Mouse (Mus musculus): Measurements from ENCODE around the gene Sctr. TPM values are rescaled to one million over a fixed set of nuclear protein-coding genes. Genes with fewer than 3 reads are reported as not detected.

Sctr gene
- polyA plus RNA-seq, 1 experiment from 2014 or later = not detected

DNA sequence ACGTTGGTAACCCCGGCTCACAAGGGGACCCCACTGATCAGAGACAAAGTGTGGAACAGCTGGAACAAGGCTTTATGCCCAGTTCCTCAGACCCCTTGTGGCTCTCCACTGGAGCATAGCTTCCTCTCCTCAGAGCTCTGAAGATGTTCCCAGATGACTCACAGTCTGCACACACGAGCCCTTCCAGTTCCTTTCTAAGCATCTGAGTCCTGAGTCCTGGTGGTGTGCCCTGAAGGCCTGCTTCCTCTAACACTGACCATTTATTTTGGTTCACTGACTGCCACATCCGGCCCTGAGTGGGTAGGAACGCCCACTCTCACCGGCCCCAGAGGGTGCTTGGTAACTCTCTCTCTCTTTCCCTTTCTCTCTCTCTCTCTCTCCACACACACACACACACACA lies 92.8 kb downstream of the Sctr start:
- H3K27me3 ChIP-seq (ENCODE audit: control insufficient read depth, insufficient read depth, low read length) = no peaks in the 10 kb centered on the region; the same call in 1 of the 2 replicates
- no peaks in the 10 kb centered on the region for H3K9me3 ChIP-seq (replicated peaks; ENCODE audit: control insufficient read depth, low read length)
- no peaks in the 10 kb centered on the region for H3K36me3 ChIP-seq (ENCODE audit: control insufficient read depth, insufficient read depth)
- WGBS = 52% methylated on average over 6 of the region's 6 CpGs
- no peak overlapping the region for H3K4me2 ChIP-seq (ENCODE audit: low read depth, low read length)
- no peaks in the 10 kb centered on the region for H3K4me1 ChIP-seq (ENCODE audit: control insufficient read depth, insufficient read depth, low read length)
- H3K9ac ChIP-seq (ENCODE audit: low read length) = no peak overlapping the region
- no peak overlapping the region for H3K4me3 ChIP-seq (ENCODE audit: low read length)
- H3K27ac ChIP-seq (ENCODE audit: low read length) = no peak overlapping the region
- no peak for ATAC-seq (replicated peaks; ENCODE audit: extremely low read depth, insufficient read depth, low FRiP score)

DNA sequence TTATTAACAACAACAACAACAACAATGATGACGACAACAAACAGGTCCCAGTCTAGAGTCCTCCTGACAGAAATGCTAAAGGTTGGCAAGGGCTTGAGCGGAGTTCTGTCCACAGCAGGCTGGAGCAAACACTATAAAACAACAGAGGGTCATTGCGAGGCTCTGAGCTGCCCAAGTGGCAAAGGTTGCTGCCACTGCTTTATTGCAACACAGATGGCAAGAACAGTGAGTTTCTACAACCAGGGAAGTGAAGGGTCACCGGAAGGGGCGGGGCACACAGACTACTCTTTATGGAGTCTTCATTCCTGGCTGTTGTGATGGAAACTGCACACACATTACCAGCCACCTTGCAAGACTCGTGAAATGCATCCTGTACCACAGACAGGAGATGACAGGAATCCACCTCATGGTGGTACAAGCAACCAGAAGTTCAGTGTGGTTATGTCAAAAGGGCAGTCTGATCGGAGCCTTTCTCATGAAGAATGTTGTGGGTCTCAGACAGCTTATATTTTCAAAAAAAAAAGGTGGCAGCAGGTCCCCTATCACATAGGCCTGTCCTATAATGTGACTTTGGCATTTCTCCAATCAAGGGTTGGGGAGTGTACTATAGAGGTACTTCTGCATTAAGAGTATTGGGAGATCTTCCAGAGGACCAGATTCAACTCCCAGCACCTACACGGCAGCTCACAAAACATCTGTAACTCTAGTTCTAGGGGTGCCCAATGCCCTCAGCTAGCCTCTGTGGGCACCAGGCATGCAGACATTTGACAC lies 93.9 kb downstream of the Sctr start:
- Histone ChIP-seq H3K4me2 (ENCODE audit: low read depth, low read length) (no peak overlapping the region), H3K27ac (ENCODE audit: low read length) (no peak overlapping the region), H3K36me3 (ENCODE audit: control insufficient read depth, insufficient read depth) (no peaks in the 10 kb centered on the region), H3K9ac (ENCODE audit: low read length) (no peak overlapping the region), H3K9me3 (replicated peaks; ENCODE audit: control insufficient read depth, low read length) (no peaks in the 10 kb centered on the region), H3K4me3 (ENCODE audit: low read length) (no peak overlapping the region), H3K27me3 (ENCODE audit: control insufficient read depth, insufficient read depth, low read length) (no peaks in the 10 kb centered on the region; the same call in 1 of the 2 replicates), H3K4me1 (ENCODE audit: control insufficient read depth, insufficient read depth, low read length) (no peaks in the 10 kb centered on the region)
- no peak for ATAC-seq (replicated peaks; ENCODE audit: extremely low read depth, insufficient read depth, low FRiP score)
- 76% methylated on average over 8 of the region's 8 CpGs for WGBS

DNA sequence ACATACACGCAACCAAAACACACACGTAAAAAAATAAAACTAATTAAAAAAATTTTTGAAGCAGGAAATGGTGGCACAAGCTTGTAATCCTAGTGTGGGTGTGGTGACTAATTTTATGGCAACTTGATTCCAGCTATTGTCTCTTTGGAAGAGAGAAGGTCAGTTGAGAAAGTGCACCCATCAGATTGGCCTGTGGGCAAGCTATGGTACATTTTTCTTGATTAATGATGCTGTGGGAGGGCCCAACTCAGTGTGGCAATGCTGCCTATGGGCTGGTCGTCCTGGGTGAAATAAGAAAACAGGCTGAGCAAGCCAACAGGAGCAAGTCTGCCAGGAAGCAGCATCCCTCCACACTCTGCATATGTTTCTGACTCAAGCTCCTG lies 94.5 kb downstream of the Sctr start:
- WGBS = 80% methylated on average over 3 of the region's 3 CpGs
- Histone ChIP-seq H3K9me3 (replicated peaks; ENCODE audit: control insufficient read depth, low read length) (no peaks in the 10 kb centered on the region), H3K4me1 (ENCODE audit: control insufficient read depth, insufficient read depth, low read length) (no peaks in the 10 kb centered on the region), H3K9ac (ENCODE audit: low read length) (no peak overlapping the region), H3K36me3 (ENCODE audit: control insufficient read depth, insufficient read depth) (no peaks in the 10 kb centered on the region), H3K4me3 (ENCODE audit: low read length) (no peak overlapping the region), H3K27me3 (ENCODE audit: control insufficient read depth, insufficient read depth, low read length) (no peaks in the 10 kb centered on the region; the same call in 1 of the 2 replicates), H3K27ac (ENCODE audit: low read length) (no peak overlapping the region), H3K4me2 (ENCODE audit: low read depth, low read length) (no peak overlapping the region)
- ATAC-seq (replicated peaks; ENCODE audit: extremely low read depth, insufficient read depth, low FRiP score) = no peak

GRCm38 (mm10) chr1:120105556-120105959 lies 98.9 kb downstream of the Sctr start:
- H3K27ac ChIP-seq (ENCODE audit: low read length) = no peak overlapping the region
- H3K4me3 ChIP-seq (ENCODE audit: low read length) = no peak overlapping the region
- no peak overlapping the region for H3K4me2 ChIP-seq (ENCODE audit: low read depth, low read length)
- peak; percentile 32; the same call in 1 of the 2 replicates for ATAC-seq (replicated peaks; ENCODE audit: extremely low read depth, insufficient read depth, low FRiP score)
- H3K27me3 ChIP-seq (ENCODE audit: control insufficient read depth, insufficient read depth, low read length) = no peaks in the 10 kb centered on the region; the same call in 1 of the 2 replicates
- H3K36me3 ChIP-seq (ENCODE audit: control insufficient read depth, insufficient read depth) = no peaks in the 10 kb centered on the region
- WGBS = 32% methylated on average over 5 of the region's 5 CpGs
- no peaks in the 10 kb centered on the region for H3K4me1 ChIP-seq (ENCODE audit: control insufficient read depth, insufficient read depth, low read length)
- H3K9me3 ChIP-seq (replicated peaks; ENCODE audit: control insufficient read depth, low read length) = no peaks in the 10 kb centered on the region
- no peak overlapping the region for H3K9ac ChIP-seq (ENCODE audit: low read length)

- H3K9ac ChIP-seq (ENCODE audit: low read length) = no peak overlapping the region
- H3K9me3 ChIP-seq (replicated peaks; ENCODE audit: control insufficient read depth, low read length) = peaks cover 7% of the 10 kb centered on the region
- no peak overlapping the region for H3K4me3 ChIP-seq (ENCODE audit: low read length)
- WGBS = 86% methylated on average over 19 of the region's 19 CpGs
- no peaks in the 10 kb centered on the region for H3K4me1 ChIP-seq (ENCODE audit: control insufficient read depth, insufficient read depth, low read length)
- H3K36me3 ChIP-seq (ENCODE audit: control insufficient read depth, insufficient read depth) = peaks cover 16% of the 10 kb centered on the region
- no peak for ATAC-seq (replicated peaks; ENCODE audit: extremely low read depth, insufficient read depth, low FRiP score)
- no peak overlapping the region for H3K27ac ChIP-seq (ENCODE audit: low read length)
- no peak overlapping the region for H3K4me2 ChIP-seq (ENCODE audit: low read depth, low read length)
- no peaks in the 10 kb centered on the region for H3K27me3 ChIP-seq (ENCODE audit: control insufficient read depth, insufficient read depth, low read length)
These were observed 103.2 kb downstream of the Sctr start for GRCm38 (mm10) chr1:120109741-120110432.

- Histone ChIP-seq H3K36me3 (ENCODE audit: control insufficient read depth, insufficient read depth) (peaks cover 29% of the 10 kb centered on the region), H3K9ac (ENCODE audit: low read length) (no peak overlapping the region), H3K4me3 (ENCODE audit: low read length) (no peak overlapping the region), H3K27me3 (ENCODE audit: control insufficient read depth, insufficient read depth, low read length) (no peaks in the 10 kb centered on the region), H3K4me1 (ENCODE audit: control insufficient read depth, insufficient read depth, low read length) (peaks cover 12% of the 10 kb centered on the region), H3K9me3 (replicated peaks; ENCODE audit: control insufficient read depth, low read length) (peaks cover 7% of the 10 kb centered on the region), H3K4me2 (ENCODE audit: low read depth, low read length) (no peak overlapping the region), H3K27ac (ENCODE audit: low read length) (no peak overlapping the region)
- ATAC-seq (replicated peaks; ENCODE audit: extremely low read depth, insufficient read depth, low FRiP score) = no peak
- WGBS = 94% methylated on average over 8 of the region's 8 CpGs
These were observed 105.1 kb downstream of the Sctr start for GRCm38 (mm10) chr1:120111766-120112165.

GRCm38 (mm10) chr1:120112251-120113187 lies 105.8 kb downstream of the Sctr start:
- Histone ChIP-seq H3K36me3 (ENCODE audit: control insufficient read depth, insufficient read depth) (peaks cover 29% of the 10 kb centered on the region), H3K4me2 (ENCODE audit: low read depth, low read length) (no peak overlapping the region), H3K4me3 (ENCODE audit: low read length) (no peak overlapping the region), H3K27me3 (ENCODE audit: control insufficient read depth, insufficient read depth, low read length) (no peaks in the 10 kb centered on the region), H3K9me3 (replicated peaks; ENCODE audit: control insufficient read depth, low read length) (peaks cover 7% of the 10 kb centered on the region), H3K4me1 (ENCODE audit: control insufficient read depth, insufficient read depth, low read length) (peaks cover 16% of the 10 kb centered on the region), H3K27ac (ENCODE audit: low read length) (no peak overlapping the region), H3K9ac (ENCODE audit: low read length) (no peak overlapping the region)
- ATAC-seq (replicated peaks; ENCODE audit: extremely low read depth, insufficient read depth, low FRiP score) = no peak
- 79% methylated on average over 12 of the region's 12 CpGs for WGBS
